Mouse (Mus musculus) embryonic facial prominence, embryonic 11.5 days (tissue): ENCODE measurements around the gene Olfr1173. TPM values are rescaled to one million over a fixed set of nuclear protein-coding genes. Genes with fewer than 3 reads are reported as not detected.

Experiments used
- ATAC-seq: fragments of 200-750 bp; cut with Nextera tagmentation; replicated peaks from 2 replicates; pipeline ENCODE4 v1.8.0; 2017; ENCODE audit warnings: low read depth; ENCODE audit not compliant: insufficient number of reproducible peaks, low FRiP score, low TSS enrichment
- DNase-seq: peaks from one replicate; pipeline ENCODE4 v3.0.0-alpha.2; 2015; ENCODE audit warnings: low spot score
- H3K27ac ChIP-seq: fragments of 300-500 bp; sonication (generic); replicated peaks from 2 replicates; pipeline ENCODE4 v1.5.1; 2014; ENCODE audit warnings: mild to moderate bottlenecking, low read depth, low read length, control low read depth
- H3K27me3 ChIP-seq: fragments of 300-500 bp; sonication (generic); 2 replicates; pipeline ENCODE4 v1.6.1; 2014; ENCODE audit warnings: mild to moderate bottlenecking, low read length, moderate library complexity, mixed read lengths; ENCODE audit not compliant: control insufficient read depth, insufficient read depth
- H3K36me3 ChIP-seq: fragments of 300-500 bp; sonication (generic); replicated peaks from 2 replicates; pipeline ENCODE4 v1.6.1; 2014; ENCODE audit warnings: low read depth, mild to moderate bottlenecking, low read length, moderate library complexity, mixed read lengths; ENCODE audit not compliant: control insufficient read depth, insufficient read depth
- H3K4me1 ChIP-seq: fragments of 300-500 bp; sonication (generic); 2 replicates; pipeline ENCODE4 v1.6.1; 2014; ENCODE audit warnings: low read length, mixed read lengths; ENCODE audit not compliant: control insufficient read depth, insufficient read depth
- H3K4me2 ChIP-seq: fragments of 300-500 bp; sonication (generic); 2 replicates; pipeline ENCODE4 v1.6.1; 2014; ENCODE audit warnings: low read depth, mild to moderate bottlenecking, control low read depth, low read length, moderate library complexity
- H3K4me3 ChIP-seq: fragments of 300-500 bp; sonication (generic); 2 replicates; pipeline ENCODE4 v1.5.1; 2014; ENCODE audit warnings: low read depth, low read length, control low read depth
- H3K9ac ChIP-seq: fragments of 300-500 bp; sonication (generic); replicated peaks from 2 replicates; pipeline ENCODE4 v1.6.1; 2014; ENCODE audit warnings: mild to moderate bottlenecking, control low read depth, low read length
- H3K9me3 ChIP-seq: fragments of 300-500 bp; sonication (generic); replicated peaks from 2 replicates; pipeline ENCODE4 v1.6.1; 2016; ENCODE audit warnings: mild to moderate bottlenecking, low read length, inconsistent platforms, mixed read lengths; ENCODE audit not compliant: control insufficient read depth
- WGBS: fragments of 180-500 bp; shearing (Covaris S2); extraction: QIAGEN DNeasy Blood & Tissue Kit; methylation state at CpG from one replicate; pipeline ENCODE4 v1.1.7; 2014; 5-methylcytosine and 5-hydroxymethylcytosine counted together
- polyA plus RNA-seq: library from polyadenylated mRNA; unstranded; fragments of >200 nt; fragmentation: Nextera tagmentation; extraction: Ambion mirVana; gene quantifications from 2 replicates; pipeline ENCODE4 v1.2.1, GENCODE M21; 2014

Olfr1173 gene
- not detected in 2 replicates for polyA plus RNA-seq

- Histone ChIP-seq H3K36me3 (no peaks in the 10 kb centered on the region), H3K27ac (no peak within 1 kb of the TSS), H3K9me3 (no peaks in the 10 kb centered on the region), H3K4me2 (no peak within 1 kb of the TSS), H3K27me3 (no peaks in the 10 kb centered on the region), H3K4me3 (no peak within 1 kb of the TSS), H3K9ac (no peak within 1 kb of the TSS), H3K4me1 (no peaks in the 10 kb centered on the region)
- no peak for ATAC-seq
- DNase-seq, result no peak
Observed at GRCm38 (mm10) chr2:88279775-88280174, at the start of gene Olfr1173. Gene Olfr1173 (minus strand): TSS chr2:88279875.

GRCm38 (mm10) chr2:88327115-88327514, 47.4 kb upstream of the Olfr1173 start, which contains the start of gene Olfr1175-ps:
Gene Olfr1175-ps (minus strand): TSS chr2:88327215.
- Histone ChIP-seq H3K4me1 (no peaks in the 10 kb centered on the region), H3K4me2 (no peak within 1 kb of the TSS), H3K27ac (no peak within 1 kb of the TSS), H3K4me3 (no peak within 1 kb of the TSS), H3K27me3 (no peaks in the 10 kb centered on the region), H3K9me3 (no peaks in the 10 kb centered on the region), H3K36me3 (no peaks in the 10 kb centered on the region), H3K9ac (no peak within 1 kb of the TSS)
- WGBS, result 83% methylated on average over 2 of the region's 2 CpGs
- no peak for DNase-seq
- no peak for ATAC-seq

GRCm38 (mm10) chr2:88315035-88315434, 35.4 kb upstream of the Olfr1173 start, which contains the start of gene Olfr1174-ps:
Gene Olfr1174-ps (minus strand): TSS chr2:88315135.
- no peaks in the 10 kb centered on the region for H3K36me3 ChIP-seq
- DNase-seq (no peak), ATAC-seq (no peak)
- no peak within 1 kb of the TSS for H3K4me2 ChIP-seq
- no peak within 1 kb of the TSS for H3K27ac ChIP-seq
- H3K27me3 ChIP-seq, result no peaks in the 10 kb centered on the region
- H3K4me1 ChIP-seq, result no peaks in the 10 kb centered on the region
- no peak within 1 kb of the TSS for H3K4me3 ChIP-seq
- H3K9me3 ChIP-seq, result no peaks in the 10 kb centered on the region
- no peak within 1 kb of the TSS for H3K9ac ChIP-seq
- WGBS, result 93% methylated on average over 4 of the region's 4 CpGs

GRCm38 (mm10) chr2:88228234-88228633, 51.4 kb downstream of the Olfr1173 start, which contains the start of gene Olfr1170:
Gene Olfr1170 (minus strand): TSS chr2:88228334.
- H3K4me2 ChIP-seq, result no peak within 1 kb of the TSS
- H3K27me3 ChIP-seq, result no peaks in the 10 kb centered on the region
- ATAC-seq, result no peak
- WGBS, result 96% methylated on average over 1 of the region's 1 CpGs
- no peak within 1 kb of the TSS for H3K27ac ChIP-seq
- H3K9me3 ChIP-seq, result no peaks in the 10 kb centered on the region
- H3K4me1 ChIP-seq, result no peaks in the 10 kb centered on the region
- no peak within 1 kb of the TSS for H3K4me3 ChIP-seq
- H3K9ac ChIP-seq, result no peak within 1 kb of the TSS
- DNase-seq, result no peak
- no peaks in the 10 kb centered on the region for H3K36me3 ChIP-seq

Other genes with a start within 250 kb of the Olfr1173 start
- gene Olfr73, start 242.2 kb downstream of the Olfr1173 start, polyA plus RNA-seq, result not detected in 2 replicates
- gene Olfr1162, start 228.7 kb downstream of the Olfr1173 start, polyA plus RNA-seq, result not detected in 2 replicates
- not detected in 2 replicates for gene Olfr1163, start 208.0 kb downstream of the Olfr1173 start, polyA plus RNA-seq
- not detected in 2 replicates for gene Olfr1164, start 185.9 kb downstream of the Olfr1173 start, polyA plus RNA-seq
- not detected in 2 replicates for gene Olfr1166, start 151.6 kb downstream of the Olfr1173 start, polyA plus RNA-seq
- not detected in 2 replicates for gene Olfr1167, start 124.7 kb downstream of the Olfr1173 start, polyA plus RNA-seq
- gene Olfr1168, start 98.0 kb downstream of the Olfr1173 start, polyA plus RNA-seq, result not detected in 2 replicates
- gene Olfr1170, start 51.5 kb downstream of the Olfr1173 start, polyA plus RNA-seq, result not detected in 2 replicates
- gene Olfr1174-ps, start 35.3 kb upstream of the Olfr1173 start, polyA plus RNA-seq, result not detected in 2 replicates
- not detected in 2 replicates for gene Olfr1175-ps, start 47.3 kb upstream of the Olfr1173 start, polyA plus RNA-seq
- not detected in 2 replicates for gene Olfr1176, start 56.8 kb upstream of the Olfr1173 start, polyA plus RNA-seq
- not detected in 2 replicates for gene Olfr1177-ps, start 66.6 kb upstream of the Olfr1173 start, polyA plus RNA-seq
- gene Olfr1178, start 107.2 kb upstream of the Olfr1173 start, polyA plus RNA-seq, result not detected in 2 replicates
- not detected in 2 replicates for gene Olfr1179, start 126.6 kb upstream of the Olfr1173 start, polyA plus RNA-seq
- not detected in 2 replicates for gene Olfr1180, start 139.3 kb upstream of the Olfr1173 start, polyA plus RNA-seq
- gene Olfr1181, start 146.3 kb upstream of the Olfr1173 start, polyA plus RNA-seq, result not detected in 2 replicates
- not detected in 2 replicates for gene Gm13757, start 169.3 kb upstream of the Olfr1173 start, polyA plus RNA-seq
- not detected in 2 replicates for gene Olfr1183, start 175.0 kb upstream of the Olfr1173 start, polyA plus RNA-seq
- gene Olfr1184, start 203.7 kb upstream of the Olfr1173 start, polyA plus RNA-seq, result not detected in 2 replicates
- not detected in 2 replicates for gene Olfr1185-ps1, start 213.4 kb upstream of the Olfr1173 start, polyA plus RNA-seq
- not detected in 2 replicates for gene Olfr1186, start 238.7 kb upstream of the Olfr1173 start, polyA plus RNA-seq